Mouse (Mus musculus) frontal cortex, adult (tissue): ENCODE results near the gene Mroh3.

Experiments
- ATAC-seq: cut with Nextera tagmentation; 2 replicates; pipeline ENCODE4 v1.9.2; 2017; ENCODE audit warnings: mild to moderate bottlenecking, moderate library complexity, mixed read lengths; ENCODE audit not compliant: low TSS enrichment

Gene Mroh3

GRCm38 (mm10) chr1:136228328-136229039 lies 15.9 kb upstream of the Mroh3 start:
- ATAC-seq = no peak

- no peak for ATAC-seq
Observed at GRCm38 (mm10) chr1:136227870-136228269, 15.2 kb upstream of the Mroh3 start.

- ATAC-seq = no peak
Observed at GRCm38 (mm10) chr1:136226626-136227025, 14.0 kb upstream of the Mroh3 start.

GRCm38 (mm10) chr1:136225846-136226245 lies 13.2 kb upstream of the Mroh3 start:
- ATAC-seq = no peak

GRCm38 (mm10) chr1:136223758-136224342 lies 11.2 kb upstream of the Mroh3 start:
- no peak for ATAC-seq

- no peak for ATAC-seq
Observed at GRCm38 (mm10) chr1:136222386-136222785, 9.8 kb upstream of the Mroh3 start.

GRCm38 (mm10) chr1:136220037-136220871 lies 7.6 kb upstream of the Mroh3 start:
- ATAC-seq = no peak

- ATAC-seq = no peak
Observed at GRCm38 (mm10) chr1:136214304-136214703, 1.7 kb upstream of the Mroh3 start.

- no peak for ATAC-seq
Observed at GRCm38 (mm10) chr1:136190033-136190432, 22.6 kb downstream of the Mroh3 start.

- ATAC-seq = no peak
Observed at GRCm38 (mm10) chr1:136179511-136180001, 33.1 kb downstream of the Mroh3 start.

GRCm38 (mm10) chr1:136178741-136179140 lies 33.9 kb downstream of the Mroh3 start:
- ATAC-seq = no peak

GRCm38 (mm10) chr1:136177085-136177484 lies 35.5 kb downstream of the Mroh3 start:
- no peak; the same call in 1 of the 2 replicates for ATAC-seq

GRCm38 (mm10) chr1:136175183-136175582 lies 37.4 kb downstream of the Mroh3 start:
- peak; percentile 55 for ATAC-seq

- ATAC-seq = no peak
Observed at GRCm38 (mm10) chr1:136174101-136174606, 38.5 kb downstream of the Mroh3 start.

- no peak for ATAC-seq
Observed at GRCm38 (mm10) chr1:136172696-136173095, 39.9 kb downstream of the Mroh3 start.

GRCm38 (mm10) chr1:136170109-136170508 lies 42.5 kb downstream of the Mroh3 start:
- peak; percentile 64 for ATAC-seq

- ATAC-seq = peak; percentile 67
Observed at GRCm38 (mm10) chr1:136167657-136168056, 45.0 kb downstream of the Mroh3 start.

- ATAC-seq = no peak
Observed at GRCm38 (mm10) chr1:136165436-136165835, 47.2 kb downstream of the Mroh3 start.

GRCm38 (mm10) chr1:136161333-136161921 lies 51.2 kb downstream of the Mroh3 start:
- ATAC-seq = no peak

- ATAC-seq = no peak
Observed at GRCm38 (mm10) chr1:136160930-136161329, 51.7 kb downstream of the Mroh3 start.

GRCm38 (mm10) chr1:136160297-136160696 lies 52.3 kb downstream of the Mroh3 start:
- no peak for ATAC-seq

- no peak for ATAC-seq
Observed at GRCm38 (mm10) chr1:136159830-136160229, 52.8 kb downstream of the Mroh3 start.
